Mouse (Mus musculus) cerebellum, postnatal 36 days (tissue): Measurements from ENCODE around the gene Agbl2.

ENCODE experiments used
- DNase-seq, 2 experiments: peaks; one replicate each; pipeline ENCODE4 v3.0.0; 2021 to 2022; ENCODE audit warnings: mixed read lengths in 2 of 2

Agbl2 gene

GRCm38 (mm10) chr2:90874025-90874424 lies 91.5 kb downstream of the Agbl2 start:
- peak in 1 of 2 experiments; percentile 44 for DNase-seq

- no peak for DNase-seq
Measured at GRCm38 (mm10) chr2:90875239-90875638, 92.7 kb downstream of the Agbl2 start.

- no peak for DNase-seq
Measured at GRCm38 (mm10) chr2:90877584-90878259, 95.2 kb downstream of the Agbl2 start.

GRCm38 (mm10) chr2:90879419-90879818 lies 96.9 kb downstream of the Agbl2 start:
- DNase-seq = no peak

DNA sequence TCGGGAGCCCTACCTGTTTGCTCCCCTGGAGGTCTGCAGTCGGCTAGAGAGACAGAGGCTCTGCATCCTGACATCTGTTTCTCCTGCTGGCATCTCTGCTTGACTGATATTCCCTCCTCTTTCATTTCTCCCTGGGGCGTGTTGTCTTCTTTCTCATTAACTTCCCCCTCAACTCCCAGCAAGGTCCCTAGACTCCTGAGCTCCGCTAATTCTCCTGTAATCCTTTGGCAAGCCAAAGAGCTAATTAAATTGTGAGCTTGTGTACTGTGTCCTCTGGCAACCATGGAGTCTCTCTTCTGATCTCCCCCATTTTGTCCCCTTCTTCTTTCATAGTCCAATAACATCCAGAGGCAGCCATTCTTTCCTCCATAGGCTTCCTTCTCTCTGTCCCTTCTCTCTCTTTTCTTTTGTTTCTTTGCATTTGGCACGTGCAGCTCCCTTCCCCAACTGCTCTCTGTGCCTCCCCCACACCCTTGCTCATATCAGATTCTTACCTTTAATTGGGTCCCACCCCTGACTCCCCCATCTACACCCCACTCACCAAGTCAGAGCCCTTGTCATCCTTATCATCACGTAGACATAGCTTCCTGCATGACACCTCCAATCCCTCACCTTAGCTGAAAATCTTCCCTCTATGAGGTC lies 97.7 kb downstream of the Agbl2 start:
- no peak for DNase-seq

DNA sequence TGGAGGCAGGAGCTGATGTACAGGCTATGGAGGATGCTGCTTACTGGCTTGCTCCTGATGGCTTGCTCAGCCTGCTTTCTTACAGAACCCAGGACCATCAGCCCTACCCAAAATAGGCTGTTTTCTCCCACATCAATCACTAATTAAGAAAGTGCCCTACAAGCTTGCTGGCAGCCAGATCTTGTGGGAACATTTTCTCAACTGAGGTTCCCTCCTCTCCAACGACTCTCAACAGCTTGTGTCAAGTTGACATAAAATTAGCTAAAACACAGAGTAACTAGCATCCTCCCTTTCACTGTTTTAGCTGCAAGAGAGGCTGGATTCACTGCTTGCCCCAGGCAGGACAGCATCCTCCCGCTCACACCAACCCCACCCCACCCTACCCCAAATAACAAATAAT lies 99.3 kb downstream of the Agbl2 start:
- DNase-seq = no peak
